ENCODE assay signal across 8 mouse cellular contexts in the genomic region with DNA sequence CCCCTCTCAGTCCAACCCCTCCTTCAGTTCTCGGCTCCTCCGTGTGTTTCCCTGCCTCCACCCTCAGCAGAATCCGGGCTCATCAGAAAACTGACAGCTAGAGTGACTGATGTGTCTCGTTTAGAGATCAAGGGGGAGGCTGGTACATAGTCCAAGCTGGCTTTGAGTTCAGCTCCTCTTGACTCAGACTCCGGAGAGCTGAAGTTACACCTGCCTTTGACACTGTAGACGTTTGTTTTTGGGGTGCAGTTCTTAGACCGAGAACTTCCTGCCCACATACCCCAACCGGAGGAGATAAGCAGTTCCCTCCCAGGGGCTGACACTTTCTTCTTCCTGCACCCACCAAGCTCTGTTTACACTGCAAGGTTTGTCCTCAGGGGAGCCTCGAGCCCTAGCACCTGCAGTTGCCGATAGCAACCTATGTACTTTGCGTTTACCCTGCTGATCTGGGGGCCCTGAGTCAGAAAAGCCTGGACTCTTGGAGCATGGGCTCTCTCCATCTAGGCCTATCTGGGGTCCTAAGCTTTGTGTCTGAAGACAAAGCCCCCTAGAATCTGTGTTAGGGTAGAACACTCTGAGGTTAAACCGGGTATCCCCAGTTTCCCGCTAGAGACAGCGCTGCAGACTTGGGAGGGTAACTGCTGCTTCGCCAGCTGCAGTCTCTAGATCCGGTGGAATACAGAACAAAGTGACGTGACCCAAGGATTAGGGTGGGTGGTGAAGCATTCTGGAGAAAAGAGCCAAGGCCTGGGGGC. TPM values are rescaled to one million over a fixed set of nuclear protein-coding genes. Genes with fewer than 3 reads are reported as not detected.
DNase-seq lines count a peak whose midpoint lies in the region; ATAC-seq and TF ChIP-seq lines count a peak whose summit lies in the region.

No protein-coding gene starts in this region.

- H3K27ac ChIP-seq in forebrain, embryonic 15.5 days (replicated peaks): peak overlapping the region; percentile 35
- peak overlapping the region; percentile 88 for H3K27ac ChIP-seq in small intestine, adult 2 months (ENCODE audit: insufficient read depth, low read depth, low read length)

- H3K36me3 ChIP-seq in forebrain, embryonic 15.5 days: no peaks in the 10 kb centered on the region
- no peaks in the 10 kb centered on the region for H3K36me3 ChIP-seq in small intestine, adult 2 months (ENCODE audit: control insufficient read depth, insufficient read depth, low read length)

- peak; percentile 36 for DNase-seq in urinary bladder, adult 2 months (ENCODE audit: low spot score)
- no peak for DNase-seq in urinary bladder, postnatal 25 days (ENCODE audit: low spot score)
- peak; percentile 70 for DNase-seq in kidney, adult 9 months
- DNase-seq in lung, postnatal 14 days: peak; percentile 30
- no peak for DNase-seq in cerebellum, adult 11-12 months
- no peak for DNase-seq in left cerebral cortex, adult 11 months (ENCODE audit: low spot score)

- TF ChIP-seq POLR2A in small intestine, adult 2 months (IDR thresholded peaks at IDR 0.05; ENCODE audit: low read depth, low read length): 0 out of 2 replicates have a peak, but pooled peaks have one; percentile 17

- H3K4me3 ChIP-seq in forebrain, embryonic 15.5 days: peak overlapping the region; percentile 78
- peak overlapping the region; percentile 91 for H3K4me3 ChIP-seq in small intestine, adult 2 months (ENCODE audit: low read depth, low read length)

- no peaks in the 10 kb centered on the region for H3K9me3 ChIP-seq in forebrain, embryonic 15.5 days

- peak; percentile 6; the same call in 1 of the 2 replicates for TF ChIP-seq CTCF in small intestine, adult 2 months (IDR thresholded peaks at IDR 0.05; ENCODE audit: extremely low read depth, insufficient read length, insufficient replicate concordance, low read depth, low read length)

- H3K9ac ChIP-seq in forebrain, embryonic 15.5 days (replicated peaks): peak overlapping the region; percentile 75

- 5% methylated on average over 17 of the region's 17 CpGs for WGBS in forebrain, embryonic 15.5 days
- 1% methylated on average over 17 of the region's 17 CpGs for WGBS in small intestine, adult 2 months

- peak; percentile 33 for ATAC-seq in forebrain, embryonic 15.5 days (replicated peaks)

- no peaks in the 10 kb centered on the region for H3K27me3 ChIP-seq in forebrain, embryonic 15.5 days
- H3K27me3 ChIP-seq in small intestine, adult 2 months (ENCODE audit: control insufficient read depth, insufficient read depth, low read length): no peaks in the 10 kb centered on the region

- H3K4me2 ChIP-seq in forebrain, embryonic 15.5 days (replicated peaks): peak overlapping the region; percentile 85

- peaks cover 47% of the 10 kb centered on the region for H3K4me1 ChIP-seq in forebrain, embryonic 15.5 days
- H3K4me1 ChIP-seq in small intestine, adult 2 months (ENCODE audit: control insufficient read depth, insufficient read depth, insufficient read length, low read length): peaks cover 33% of the 10 kb centered on the region

RNA-seq across cellular contexts. Expression of a gene that starts 1.1 kb away (rescaled TPM):
- polyA plus RNA-seq in urinary bladder, adult 2 months (2012; rRNA removed): 9.2 and 9.7 TPM in 2 replicates
- 25.9 and 26.3 TPM in 2 replicates for polyA plus RNA-seq in forebrain, embryonic 15.5 days (2015; fragmentation: Nextera tagmentation; extraction: Ambion mirVana)
- 133 and 151 TPM in 2 replicates for polyA plus RNA-seq in small intestine, adult 2 months (2012; rRNA removed)

RNA-seq across cellular contexts. Expression of a gene that starts 21.9 kb away (rescaled TPM):
- not detected in 2 replicates for polyA plus RNA-seq in urinary bladder, adult 2 months (2012; rRNA removed)
- polyA plus RNA-seq in forebrain, embryonic 15.5 days (2015; fragmentation: Nextera tagmentation; extraction: Ambion mirVana): not detected in 2 replicates
- not detected in 2 replicates for polyA plus RNA-seq in small intestine, adult 2 months (2012; rRNA removed)

RNA-seq across cellular contexts. Expression of a gene that starts 58.9 kb away (rescaled TPM):
- polyA plus RNA-seq in urinary bladder, adult 2 months (2012; rRNA removed): 37.1 and 44.4 TPM in 2 replicates
- 40.9 and 41.0 TPM in 2 replicates for polyA plus RNA-seq in forebrain, embryonic 15.5 days (2015; fragmentation: Nextera tagmentation; extraction: Ambion mirVana)
- 28.5 and 37.7 TPM in 2 replicates for polyA plus RNA-seq in small intestine, adult 2 months (2012; rRNA removed)

Comparison
In these comparisons a context has a peak if more than half of its experiments do, and no peak if none do; other contexts are left out.
1. DNase-seq: peak in urinary bladder, adult 2 months (single experiment), kidney, adult 9 months (single experiment) and lung, postnatal 14 days (single experiment); none in urinary bladder, postnatal 25 days (single experiment), cerebellum, adult 11-12 months (single experiment) and left cerebral cortex, adult 11 months (single experiment).